In genomic region chr6:85348133-85348532, GRCm38 (mm10) we compare ENCODE assay signal across 27 mouse cellular contexts. TPM values are rescaled to one million over a fixed set of nuclear protein-coding genes. Genes with fewer than 3 reads are reported as not detected.
DNase-seq lines count a peak whose midpoint lies in the region; ATAC-seq and TF ChIP-seq lines count a peak whose summit lies in the region.
"Had no signal": no experiment of that assay in that cellular context is flagged by ENCODE, and none has a peak within 500 bp of the region (broad histone marks: within the 10 kb centered on the region; RNA-seq: fewer than 3 reads in every experiment).

No protein-coding gene starts in this region.

- H3K36me3 ChIP-seq in heart, embryonic 13.5 days: peaks cover 49% of the 10 kb centered on the region
- no peaks in the 10 kb centered on the region for H3K36me3 ChIP-seq in kidney, adult 2 months (ENCODE audit: control insufficient read depth, insufficient read depth, low read length)
- H3K36me3 ChIP-seq: embryonic facial prominence, embryonic 12.5 days; G1E; intestine, embryonic 15.5 days had no signal

- DNase-seq in adrenal gland, adult 2 months: peak; percentile 40
- DNase-seq in adrenal gland, postnatal 14 days: no peak
- no peak for DNase-seq in heart, adult 11 months
- DNase-seq in kidney, adult 2 months: no peak
- DNase-seq in kidney, postnatal 36 days: no peak
- DNase-seq in left cerebral cortex, adult 2 months (ENCODE audit: extremely low spot score in 1 of 2, low spot score in 2 of 2): no peak
- no peak for DNase-seq in left cerebral cortex, postnatal 10 days (ENCODE audit: extremely low spot score in 1 of 2, low spot score in 2 of 2)
- DNase-seq: adrenal gland, adult 8-10 months; B cell, adult 2 months; cerebellum, adult 11 months; cerebellum, adult 2 months; cerebellum, adult 9-11 months; cerebellum, postnatal 25 days; forebrain, postnatal 0 days; gastrocnemius, adult 2 months; gastrocnemius, postnatal 14 days; kidney, adult 11 months had no signal

- no peak for ATAC-seq in heart, embryonic 13.5 days (ENCODE audit: extremely low read depth, insufficient number of reproducible peaks, low FRiP score, low TSS enrichment)
- ATAC-seq: forebrain, embryonic 14.5 days; forebrain, postnatal 0 days; hindbrain, embryonic 16.5 days; intestine, embryonic 15.5 days had no signal

- H3K27ac ChIP-seq in heart, embryonic 13.5 days (replicated peaks): 0 out of 2 replicates have a peak overlapping the region, but pooled peaks have one; percentile 55
- H3K27ac ChIP-seq in kidney, adult 2 months (ENCODE audit: insufficient read depth, low read depth, low read length): peak overlapping the region; percentile 54; the same call in 1 of the 2 replicates
- peak overlapping the region; percentile 68 for H3K27ac ChIP-seq in left cerebral cortex, adult 2 months
- H3K27ac ChIP-seq: embryonic facial prominence, embryonic 12.5 days; embryonic facial prominence, embryonic 15.5 days; hindbrain, embryonic 10.5 days; hindbrain, embryonic 13.5 days; intestine, embryonic 15.5 days had no signal

- WGBS in heart, embryonic 13.5 days: 78% methylated on average over 11 of the region's 11 CpGs
- 92% methylated on average over 11 of the region's 11 CpGs for WGBS in kidney, adult 2 months

- H3K4me3 ChIP-seq in heart, embryonic 13.5 days: no peak overlapping the region
- H3K4me3 ChIP-seq in kidney, adult 2 months (ENCODE audit: insufficient read depth, low read depth, low read length): no peak overlapping the region
- H3K4me3 ChIP-seq in left cerebral cortex, adult 2 months: no peak overlapping the region
- H3K4me3 ChIP-seq: embryonic facial prominence, embryonic 12.5 days; embryonic facial prominence, embryonic 15.5 days; gastrocnemius, adult 2 months; hindbrain, embryonic 10.5 days; hindbrain, embryonic 13.5 days; intestine, embryonic 15.5 days had no signal

- TF ChIP-seq POLR2A in kidney, adult 2 months (IDR thresholded peaks at IDR 0.05; ENCODE audit: low read depth, low read length): no peak

- H3K9ac ChIP-seq in heart, embryonic 13.5 days: 0 out of 2 replicates have a peak overlapping the region, but pooled peaks have one; percentile 61
- H3K9ac ChIP-seq: embryonic facial prominence, embryonic 12.5 days; embryonic facial prominence, embryonic 15.5 days; forebrain, postnatal 0 days; hindbrain, embryonic 13.5 days; intestine, embryonic 15.5 days had no signal

- intact Hi-C loops in left cerebral cortex, adult 2 months (cut with DNase I): no loop called here
- intact Hi-C loops in left cerebral cortex, postnatal 10 days (cut with DNase I): loop anchor here (5.0 kb wide), 1 partner anchor 44 kb away; no protein-coding TSS in a partner anchor

- H3K9me3 ChIP-seq in heart, embryonic 13.5 days: no peaks in the 10 kb centered on the region
- H3K9me3 ChIP-seq: embryonic facial prominence, embryonic 12.5 days; embryonic facial prominence, embryonic 15.5 days; G1E; hindbrain, embryonic 10.5 days; hindbrain, embryonic 13.5 days; intestine, embryonic 15.5 days had no signal

- H3K27me3 ChIP-seq in heart, embryonic 13.5 days (replicated peaks): no peaks in the 10 kb centered on the region
- no peaks in the 10 kb centered on the region for H3K27me3 ChIP-seq in kidney, adult 2 months (replicated peaks; ENCODE audit: control insufficient read depth, insufficient read depth, low read length)
- H3K27me3 ChIP-seq: embryonic facial prominence, embryonic 12.5 days; embryonic facial prominence, embryonic 15.5 days; intestine, embryonic 15.5 days; Patski had no signal

- H3K4me2 ChIP-seq in heart, embryonic 13.5 days: no peak overlapping the region
- H3K4me2 ChIP-seq: embryonic facial prominence, embryonic 12.5 days; embryonic facial prominence, embryonic 15.5 days; hindbrain, embryonic 13.5 days; intestine, embryonic 15.5 days had no signal

- no peak for TF ChIP-seq CTCF in kidney, adult 2 months (conservative IDR thresholded peaks at IDR 0.05; ENCODE audit: insufficient read depth, insufficient read length, low read depth, low read length)
- TF ChIP-seq CTCF in left cerebral cortex, adult 2 months (IDR thresholded peaks at IDR 0.05): no peak

- peaks cover 34% of the 10 kb centered on the region for H3K4me1 ChIP-seq in heart, embryonic 13.5 days
- peaks cover 13% of the 10 kb centered on the region for H3K4me1 ChIP-seq in kidney, adult 2 months (ENCODE audit: control insufficient read depth, insufficient read depth, low read length)
- H3K4me1 ChIP-seq: hindbrain, embryonic 10.5 days; hindbrain, embryonic 13.5 days had no signal

RNA-seq across cellular contexts. Expression of gene Sfxn5, which starts 14.9 kb away (rescaled TPM):
- total RNA-seq in adrenal gland, adult 2 months (2021): 10 to 100 TPM; 26.1 to 36.3 TPM
- 9.0 and 29.0 TPM in 2 replicates for polyA plus RNA-seq in adrenal gland, adult 2 months (2012; rRNA removed)
- total RNA-seq in adrenal gland, postnatal 14 days (2021): 21.7 and 31.8 TPM in 2 replicates
- 3.3 and 4.6 TPM in 2 replicates for polyA plus RNA-seq in heart, embryonic 13.5 days (2015; fragmentation: Nextera tagmentation; extraction: Ambion mirVana)
- 23.6 and 25.8 TPM in 2 replicates for polyA plus RNA-seq in kidney, adult 2 months (2012; rRNA removed)
- total RNA-seq in left cerebral cortex, adult 2 months (2021): 100 to 1,000 TPM; 161 to 173 TPM
- total RNA-seq in left cerebral cortex, postnatal 10 days (2021): 100 to 1,000 TPM; 136 to 141 TPM

RNA-seq across cellular contexts. Expression of gene Rab11fip5, which starts 26.3 kb away (rescaled TPM):
- total RNA-seq in adrenal gland, adult 2 months (2021): 10 to 100 TPM; 22.7 to 47.7 TPM
- 33.7 and 35.4 TPM in 2 replicates for polyA plus RNA-seq in adrenal gland, adult 2 months (2012; rRNA removed)
- total RNA-seq in adrenal gland, postnatal 14 days (2021): 22.7 and 28.7 TPM in 2 replicates
- polyA plus RNA-seq in heart, embryonic 13.5 days (2015; fragmentation: Nextera tagmentation; extraction: Ambion mirVana): 38.7 and 45.2 TPM in 2 replicates
- polyA plus RNA-seq in kidney, adult 2 months (2012; rRNA removed): 56.8 and 63.6 TPM in 2 replicates
- 10 to 100 TPM; 74.5 to 78.6 TPM for total RNA-seq in left cerebral cortex, adult 2 months (2021)
- total RNA-seq in left cerebral cortex, postnatal 10 days (2021): 10 to 100 TPM; 56.9 to 57.5 TPM
- polyA plus RNA-seq: G1E had no signal
